Mouse (Mus musculus) heart, embryonic 15.5 days (tissue): ENCODE measurements around the gene Pamr1. TPM values are rescaled to one million over a fixed set of nuclear protein-coding genes. Genes with fewer than 3 reads are reported as not detected.

Source experiments
- ATAC-seq: fragments of 200-750 bp; cut with Nextera tagmentation; replicated peaks from 2 replicates; pipeline ENCODE4 v1.8.0; 2017; ENCODE audit warnings: low read depth, moderate TSS enrichment; ENCODE audit not compliant: insufficient number of reproducible peaks, insufficient read depth, low FRiP score
- H3K27ac ChIP-seq: fragments of 300-500 bp; sonication (generic); 2 replicates; pipeline ENCODE4 v1.5.1; 2015; ENCODE audit warnings: mild to moderate bottlenecking, inconsistent platforms
- H3K27me3 ChIP-seq: fragments of 300-500 bp; sonication (generic); 2 replicates; pipeline ENCODE4 v1.6.1; 2015; ENCODE audit warnings: inconsistent platforms
- H3K36me3 ChIP-seq: fragments of 300-500 bp; sonication (generic); 2 replicates; pipeline ENCODE4 v1.6.1; 2015; ENCODE audit warnings: mild to moderate bottlenecking, inconsistent platforms
- H3K4me1 ChIP-seq: fragments of 300-500 bp; sonication (generic); replicated peaks from 2 replicates; pipeline ENCODE4 v1.6.1; 2015; ENCODE audit warnings: inconsistent platforms
- H3K4me2 ChIP-seq: fragments of 300-500 bp; sonication (generic); 2 replicates; pipeline ENCODE4 v1.6.1; 2015; ENCODE audit warnings: inconsistent platforms, mild to moderate bottlenecking, moderate library complexity
- H3K4me3 ChIP-seq: fragments of 300-500 bp; sonication (generic); 2 replicates; pipeline ENCODE4 v1.5.1; 2015; ENCODE audit warnings: mild to moderate bottlenecking, inconsistent platforms
- H3K9ac ChIP-seq: fragments of 300-500 bp; sonication (generic); 2 replicates; pipeline ENCODE4 v1.6.1; 2015; ENCODE audit warnings: mild to moderate bottlenecking, inconsistent platforms
- H3K9me3 ChIP-seq: fragments of 300-500 bp; sonication (generic); replicated peaks from 2 replicates; pipeline ENCODE4 v1.6.1; 2016; ENCODE audit warnings: inconsistent platforms
- WGBS: fragments of 180-500 bp; shearing (Covaris S2); methylation state at CpG from one replicate; pipeline ENCODE4 v1.1.7; 2015; ENCODE audit warnings: mixed read lengths; 5-methylcytosine and 5-hydroxymethylcytosine counted together
- polyA plus RNA-seq: library from polyadenylated mRNA; unstranded; fragments of >200 nt; fragmentation: Nextera tagmentation; extraction: Ambion mirVana; gene quantifications from 2 replicates; pipeline ENCODE4 v1.2.1, GENCODE M21; 2015

Gene Pamr1
- polyA plus RNA-seq, 1 experiment from 2014 or later = 2.4 TPM

GRCm38 (mm10) chr2:102600516-102600915 lies 50.7 kb downstream of the Pamr1 start:
- no peaks in the 10 kb centered on the region for H3K36me3 ChIP-seq
- H3K27me3 ChIP-seq = 0 out of 2 replicates have a peak, but pooled peaks cover 4% of the 10 kb centered on the region
- H3K4me2 ChIP-seq = no peak overlapping the region
- ATAC-seq = no peak
- H3K9me3 ChIP-seq = no peaks in the 10 kb centered on the region
- H3K4me3 ChIP-seq = no peak overlapping the region
- WGBS = 85% methylated on average over 4 of the region's 4 CpGs
- H3K4me1 ChIP-seq = no peaks in the 10 kb centered on the region
- H3K27ac ChIP-seq = no peak overlapping the region
- no peak overlapping the region for H3K9ac ChIP-seq

GRCm38 (mm10) chr2:102610485-102610884 lies 60.7 kb downstream of the Pamr1 start:
- WGBS = 89% methylated on average over 4 of the region's 4 CpGs
- Histone ChIP-seq H3K27ac (no peak overlapping the region), H3K27me3 (no peaks in the 10 kb centered on the region), H3K9me3 (no peaks in the 10 kb centered on the region), H3K9ac (no peak overlapping the region), H3K36me3 (no peaks in the 10 kb centered on the region), H3K4me2 (no peak overlapping the region), H3K4me1 (no peaks in the 10 kb centered on the region), H3K4me3 (no peak overlapping the region)
- ATAC-seq = no peak

- Histone ChIP-seq H3K36me3 (no peaks in the 10 kb centered on the region), H3K27ac (no peak overlapping the region), H3K4me2 (no peak overlapping the region), H3K27me3 (no peaks in the 10 kb centered on the region), H3K9me3 (no peaks in the 10 kb centered on the region), H3K4me1 (no peaks in the 10 kb centered on the region), H3K9ac (no peak overlapping the region), H3K4me3 (no peak overlapping the region)
- WGBS = 52% methylated on average over 2 of the region's 2 CpGs
- no peak for ATAC-seq
These were observed 66.8 kb downstream of the Pamr1 start for GRCm38 (mm10) chr2:102616637-102617036.

GRCm38 (mm10) chr2:102620744-102621429 lies 71.1 kb downstream of the Pamr1 start:
- Histone ChIP-seq H3K36me3 (no peaks in the 10 kb centered on the region), H3K4me3 (no peak overlapping the region), H3K9me3 (no peaks in the 10 kb centered on the region), H3K4me2 (no peak overlapping the region), H3K27ac (no peak overlapping the region), H3K9ac (no peak overlapping the region), H3K27me3 (no peaks in the 10 kb centered on the region), H3K4me1 (no peaks in the 10 kb centered on the region)
- no peak for ATAC-seq
- WGBS = 78% methylated on average over 12 of the region's 12 CpGs

GRCm38 (mm10) chr2:102622176-102622575 lies 72.4 kb downstream of the Pamr1 start:
- no peaks in the 10 kb centered on the region for H3K36me3 ChIP-seq
- 77% methylated on average over 5 of the region's 5 CpGs for WGBS

GRCm38 (mm10) chr2:102622943-102623342 lies 73.1 kb downstream of the Pamr1 start:
- no peak overlapping the region for H3K27ac ChIP-seq
- H3K4me1 ChIP-seq = no peaks in the 10 kb centered on the region
- H3K4me2 ChIP-seq = no peak overlapping the region
- no peaks in the 10 kb centered on the region for H3K27me3 ChIP-seq
- no peaks in the 10 kb centered on the region for H3K36me3 ChIP-seq
- H3K9me3 ChIP-seq = no peaks in the 10 kb centered on the region
- ATAC-seq = no peak
- H3K4me3 ChIP-seq = no peak overlapping the region
- no peak overlapping the region for H3K9ac ChIP-seq

More at GRCm38 (mm10) chr2:102622176-102622575, 72.4 kb downstream of the Pamr1 start:
- H3K4me1 ChIP-seq = no peaks in the 10 kb centered on the region
- H3K27me3 ChIP-seq = no peaks in the 10 kb centered on the region
- H3K4me2 ChIP-seq = no peak overlapping the region
- no peak overlapping the region for H3K9ac ChIP-seq
- H3K9me3 ChIP-seq = no peaks in the 10 kb centered on the region
- no peak overlapping the region for H3K4me3 ChIP-seq
- H3K27ac ChIP-seq = no peak overlapping the region
- no peak for ATAC-seq

- Histone ChIP-seq H3K27me3 (no peaks in the 10 kb centered on the region), H3K4me1 (no peaks in the 10 kb centered on the region), H3K9ac (no peak overlapping the region), H3K27ac (no peak overlapping the region), H3K9me3 (no peaks in the 10 kb centered on the region), H3K4me2 (no peak overlapping the region), H3K36me3 (no peaks in the 10 kb centered on the region), H3K4me3 (no peak overlapping the region)
- ATAC-seq = no peak
- 89% methylated on average over 1 of the region's 1 CpGs for WGBS
These were observed 74.7 kb downstream of the Pamr1 start for GRCm38 (mm10) chr2:102624538-102624937.

- Histone ChIP-seq H3K9ac (no peak overlapping the region), H3K36me3 (no peaks in the 10 kb centered on the region), H3K27me3 (no peaks in the 10 kb centered on the region), H3K4me3 (no peak overlapping the region), H3K4me2 (no peak overlapping the region), H3K4me1 (no peaks in the 10 kb centered on the region), H3K9me3 (no peaks in the 10 kb centered on the region), H3K27ac (no peak overlapping the region)
- 86% methylated on average over 4 of the region's 4 CpGs for WGBS
- no peak for ATAC-seq
These were observed 82.5 kb downstream of the Pamr1 start for GRCm38 (mm10) chr2:102632361-102632760.

GRCm38 (mm10) chr2:102634010-102634409 lies 84.2 kb downstream of the Pamr1 start:
- ATAC-seq = no peak
- Histone ChIP-seq H3K4me1 (no peaks in the 10 kb centered on the region), H3K9me3 (no peaks in the 10 kb centered on the region), H3K9ac (no peak overlapping the region), H3K4me3 (no peak overlapping the region), H3K4me2 (no peak overlapping the region), H3K27ac (no peak overlapping the region), H3K36me3 (no peaks in the 10 kb centered on the region), H3K27me3 (no peaks in the 10 kb centered on the region)
- WGBS = 83% methylated on average over 1 of the region's 1 CpGs

GRCm38 (mm10) chr2:102635523-102636060 lies 85.8 kb downstream of the Pamr1 start:
- no peaks in the 10 kb centered on the region for H3K27me3 ChIP-seq
- H3K4me1 ChIP-seq = no peaks in the 10 kb centered on the region
- no peak overlapping the region for H3K27ac ChIP-seq
- no peak for ATAC-seq
- H3K36me3 ChIP-seq = no peaks in the 10 kb centered on the region
- WGBS = 69% methylated on average over 3 of the region's 3 CpGs
- H3K9me3 ChIP-seq = no peaks in the 10 kb centered on the region
- no peak overlapping the region for H3K4me2 ChIP-seq
- H3K9ac ChIP-seq = no peak overlapping the region
- H3K4me3 ChIP-seq = no peak overlapping the region

- 83% methylated on average over 7 of the region's 7 CpGs for WGBS
These were observed 86.3 kb downstream of the Pamr1 start for GRCm38 (mm10) chr2:102636116-102636600.

GRCm38 (mm10) chr2:102638140-102638539 lies 88.3 kb downstream of the Pamr1 start:
- no peaks in the 10 kb centered on the region for H3K4me1 ChIP-seq
- ATAC-seq = no peak
- no peak overlapping the region for H3K4me2 ChIP-seq
- H3K27ac ChIP-seq = no peak overlapping the region
- H3K9ac ChIP-seq = no peak overlapping the region
- no peaks in the 10 kb centered on the region for H3K9me3 ChIP-seq
- 71% methylated on average over 5 of the region's 5 CpGs for WGBS
- no peaks in the 10 kb centered on the region for H3K27me3 ChIP-seq
- H3K36me3 ChIP-seq = no peaks in the 10 kb centered on the region
- H3K4me3 ChIP-seq = no peak overlapping the region

More at GRCm38 (mm10) chr2:102636116-102636600, 86.3 kb downstream of the Pamr1 start:
- H3K4me2 ChIP-seq = no peak overlapping the region
- no peaks in the 10 kb centered on the region for H3K27me3 ChIP-seq
- no peak overlapping the region for H3K4me3 ChIP-seq
- no peaks in the 10 kb centered on the region for H3K36me3 ChIP-seq
- H3K27ac ChIP-seq = no peak overlapping the region
- no peaks in the 10 kb centered on the region for H3K4me1 ChIP-seq
- no peaks in the 10 kb centered on the region for H3K9me3 ChIP-seq
- no peak overlapping the region for H3K9ac ChIP-seq
- no peak for ATAC-seq
